Mouse (Mus musculus): ENCODE measurements at regions not wholly inside any gene's neighbourhood (a gene's known extent, or its start where the extent isn't known, plus 50 kb on each side); places are given as distances from the start of the nearest gene placed in this dataset.

DNA sequence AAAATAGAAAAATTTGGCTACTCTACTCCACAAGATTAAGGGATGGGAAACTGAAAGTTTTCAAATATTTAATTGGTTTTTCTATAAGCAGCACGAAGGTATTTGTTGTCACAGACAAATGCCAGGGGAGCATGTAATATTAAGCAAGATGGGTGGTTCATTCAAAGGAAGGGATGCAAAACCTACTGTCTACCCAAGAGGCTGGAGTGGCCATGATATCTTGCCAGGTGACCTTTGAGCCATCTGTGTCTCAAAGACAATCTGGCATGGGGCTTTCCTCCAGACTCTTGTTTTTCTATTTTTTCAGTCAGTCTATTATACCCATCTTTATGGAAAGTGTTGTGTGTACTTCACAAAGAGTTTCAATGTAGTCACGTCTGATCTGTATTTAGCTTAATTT lies 208.6 kb downstream of the Pdha2 start:
- TF ChIP-seq CTCF (IDR thresholded peaks at IDR 0.05; ENCODE audit: low read depth, low read length) (no peak), GATA2 (IDR thresholded peaks at IDR 0.05; ENCODE audit: borderline replicate concordance, low read depth, low read length) (no peak), GATA1 (IDR thresholded peaks at IDR 0.05; ENCODE audit: borderline replicate concordance, low read length) (no peak), POLR2AphosphoS5 (IDR thresholded peaks at IDR 0.05; ENCODE audit: insufficient replicate concordance, low read depth, low read length) (no peak)

Data from G1E (cell line).